Mouse (Mus musculus) liver, embryonic 11.5 days (tissue): ENCODE measurements around the gene AI481877. TPM values are rescaled to one million over a fixed set of nuclear protein-coding genes. Genes with fewer than 3 reads are reported as not detected.

Source experiments
- ATAC-seq: fragments of 200-750 bp; cut with Nextera tagmentation; replicated peaks from 2 replicates; pipeline ENCODE4 v1.8.0; 2017; ENCODE audit warnings: moderate number of reproducible peaks, mild to moderate bottlenecking, moderate TSS enrichment, moderate library complexity; ENCODE audit not compliant: low FRiP score
- DNase-seq: peaks from one replicate; pipeline ENCODE4 v3.0.0-alpha.2; 2017; ENCODE audit warnings: low spot score
- H3K27ac ChIP-seq: fragments of 300-500 bp; sonication (generic); 2 replicates; pipeline ENCODE4 v1.5.1; 2014; ENCODE audit warnings: mild to moderate bottlenecking, low read depth, low read length, control low read depth
- H3K27me3 ChIP-seq: fragments of 300-500 bp; sonication (generic); replicated peaks from 2 replicates; pipeline ENCODE4 v1.6.1; 2014; ENCODE audit warnings: low read length, mixed read lengths; ENCODE audit not compliant: control insufficient read depth, insufficient read depth
- H3K36me3 ChIP-seq: fragments of 300-500 bp; sonication (generic); 2 replicates; pipeline ENCODE4 v1.6.1; 2014; ENCODE audit warnings: mild to moderate bottlenecking, low read length, moderate library complexity, mixed read lengths; ENCODE audit not compliant: control insufficient read depth, insufficient read depth
- H3K4me1 ChIP-seq: fragments of 300-500 bp; sonication (generic); replicated peaks from 2 replicates; pipeline ENCODE4 v1.6.1; 2014; ENCODE audit warnings: low read length, mixed read lengths; ENCODE audit not compliant: control insufficient read depth, insufficient read depth
- H3K4me2 ChIP-seq: fragments of 300-500 bp; sonication (generic); 2 replicates; pipeline ENCODE4 v1.6.1; 2014; ENCODE audit warnings: mild to moderate bottlenecking, control low read depth, moderate library complexity
- H3K4me3 ChIP-seq: fragments of 300-500 bp; sonication (generic); 2 replicates; pipeline ENCODE4 v1.5.1; 2014; ENCODE audit warnings: low read depth, low read length, control low read depth
- H3K9ac ChIP-seq: fragments of 300-500 bp; sonication (generic); 2 replicates; pipeline ENCODE4 v1.6.1; 2014; ENCODE audit warnings: low read depth, low read length, control low read depth
- H3K9me3 ChIP-seq: fragments of 300-500 bp; sonication (generic); 2 replicates; pipeline ENCODE4 v1.6.1; 2016; ENCODE audit warnings: low read length, inconsistent platforms, mixed read lengths; ENCODE audit not compliant: control insufficient read depth
- WGBS: fragments of 180-500 bp; shearing (Covaris S2); extraction: QIAGEN DNeasy Blood & Tissue Kit; methylation state at CpG from one replicate; pipeline ENCODE4 v1.1.7; 2014; 5-methylcytosine and 5-hydroxymethylcytosine counted together
- polyA plus RNA-seq: library from polyadenylated mRNA; unstranded; fragments of >200 nt; fragmentation: Nextera tagmentation; extraction: Ambion mirVana; gene quantifications from 2 replicates; pipeline ENCODE4 v1.2.1, GENCODE M21; 2014

Gene AI481877
- polyA plus RNA-seq, 1 experiment from 2014 or later, result not detected

DNA sequence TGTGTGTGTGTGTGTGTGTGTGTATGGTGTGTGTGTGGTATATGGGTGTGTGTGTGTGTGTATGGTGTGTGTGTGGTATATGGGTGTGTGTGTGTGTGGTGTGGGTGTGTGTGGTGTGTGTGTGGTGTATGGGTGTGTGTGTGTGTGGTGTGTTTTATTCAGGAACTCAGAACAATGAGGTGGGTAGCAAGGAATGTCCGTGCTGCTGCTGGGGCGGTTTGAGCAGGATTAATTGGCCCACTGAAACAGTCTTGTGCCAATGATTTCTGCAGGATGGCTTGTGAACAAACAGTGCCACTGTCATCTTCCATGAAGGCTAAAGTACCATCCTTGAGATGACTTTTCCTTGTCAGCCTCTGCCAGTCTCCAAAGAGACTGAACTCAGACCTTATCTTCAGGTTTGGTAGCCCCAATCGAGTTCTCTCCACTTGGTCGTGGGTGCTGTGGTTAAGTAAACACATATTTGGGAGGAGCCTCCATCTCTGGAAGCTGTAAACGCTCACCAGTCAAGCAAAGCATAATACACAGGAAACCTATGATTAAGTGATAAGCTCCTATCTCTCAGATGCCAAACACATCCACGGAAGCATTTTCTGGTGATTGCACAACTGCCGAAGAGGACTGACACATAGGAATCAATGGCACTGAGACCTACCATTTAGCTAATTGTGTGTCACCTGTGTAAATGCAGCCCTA is 18.3 kb upstream of the AI481877 start:
- H3K9me3 ChIP-seq, result no peaks in the 10 kb centered on the region
- no peak overlapping the region for H3K9ac ChIP-seq
- no peak overlapping the region for H3K4me3 ChIP-seq
- ATAC-seq (peak; percentile 83), DNase-seq (no peak)
- WGBS, result 24% methylated on average over 7 of the region's 7 CpGs
- H3K27me3 ChIP-seq, result no peaks in the 10 kb centered on the region
- no peaks in the 10 kb centered on the region for H3K36me3 ChIP-seq
- peak overlapping the region; percentile 68; the same call in 1 of the 2 replicates for H3K27ac ChIP-seq
- peak overlapping the region; percentile 47 for H3K4me2 ChIP-seq
- H3K4me1 ChIP-seq, result peaks cover 23% of the 10 kb centered on the region

GRCm38 (mm10) chr4:59151953-59152352 is 13.2 kb upstream of the AI481877 start:
- Histone ChIP-seq H3K9ac (no peak overlapping the region), H3K4me2 (no peak overlapping the region), H3K27ac (no peak overlapping the region), H3K36me3 (no peaks in the 10 kb centered on the region), H3K9me3 (no peaks in the 10 kb centered on the region), H3K4me3 (no peak overlapping the region), H3K27me3 (no peaks in the 10 kb centered on the region), H3K4me1 (peaks cover 14% of the 10 kb centered on the region)
- ATAC-seq (no peak), DNase-seq (no peak)
- WGBS, result 50% methylated on average over 1 of the region's 1 CpGs

- Histone ChIP-seq H3K27ac (no peak overlapping the region), H3K36me3 (no peaks in the 10 kb centered on the region), H3K4me1 (peaks cover 11% of the 10 kb centered on the region), H3K9ac (no peak overlapping the region), H3K4me2 (no peak overlapping the region), H3K9me3 (no peaks in the 10 kb centered on the region), H3K27me3 (no peaks in the 10 kb centered on the region), H3K4me3 (no peak overlapping the region)
- ATAC-seq (no peak), DNase-seq (no peak)
- WGBS, result 31% methylated on average over 5 of the region's 5 CpGs
Observed at GRCm38 (mm10) chr4:59150907-59151306, 12.1 kb upstream of the AI481877 start.

DNA sequence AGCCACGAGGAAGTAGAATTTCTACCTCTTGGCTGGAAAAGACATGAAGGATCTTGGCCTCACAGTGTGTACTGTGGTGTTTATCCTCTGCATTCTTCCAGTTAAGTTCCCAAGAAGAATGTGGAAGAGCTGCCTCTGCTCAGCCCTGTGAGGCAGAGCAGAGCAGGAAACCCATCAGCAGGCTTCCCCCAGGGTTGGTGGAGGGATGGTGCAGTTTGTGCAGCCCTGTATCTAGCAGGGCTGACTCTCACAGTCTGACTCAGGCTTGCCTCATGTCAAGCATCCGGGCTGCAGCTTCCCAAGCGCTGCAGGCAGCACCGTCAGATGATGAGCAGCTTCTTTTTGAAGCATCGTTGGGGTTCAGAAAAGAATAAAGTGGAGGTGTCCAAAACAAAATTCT is 10.3 kb upstream of the AI481877 start:
- Histone ChIP-seq H3K27me3 (no peaks in the 10 kb centered on the region), H3K4me3 (no peak overlapping the region), H3K36me3 (no peaks in the 10 kb centered on the region), H3K4me2 (no peak overlapping the region), H3K27ac (no peak overlapping the region), H3K9me3 (no peaks in the 10 kb centered on the region), H3K9ac (no peak overlapping the region), H3K4me1 (peaks cover 6% of the 10 kb centered on the region; the same call in 1 of the 2 replicates)
- DNase-seq, result no peak
- WGBS, result 55% methylated on average over 5 of the region's 5 CpGs
- no peak for ATAC-seq

GRCm38 (mm10) chr4:59128935-59129334 is 9.8 kb downstream of the AI481877 start:
- Histone ChIP-seq H3K4me1 (no peaks in the 10 kb centered on the region), H3K27me3 (no peaks in the 10 kb centered on the region)
- ATAC-seq, result no peak

GRCm38 (mm10) chr4:59125053-59125452 is 13.7 kb downstream of the AI481877 start:
- Histone ChIP-seq H3K4me2 (no peak overlapping the region), H3K9me3 (no peaks in the 10 kb centered on the region), H3K4me3 (no peak overlapping the region), H3K27me3 (no peaks in the 10 kb centered on the region), H3K9ac (no peak overlapping the region), H3K4me1 (no peaks in the 10 kb centered on the region), H3K27ac (no peak overlapping the region), H3K36me3 (no peaks in the 10 kb centered on the region)
- no peak for DNase-seq
- no peak for ATAC-seq
- WGBS, result 78% methylated on average over 1 of the region's 1 CpGs

More at GRCm38 (mm10) chr4:59128935-59129334, 9.8 kb downstream of the AI481877 start:
- no peak overlapping the region for H3K4me3 ChIP-seq
- no peak overlapping the region for H3K9ac ChIP-seq
- DNase-seq, result no peak
- no peak overlapping the region for H3K4me2 ChIP-seq
- no peaks in the 10 kb centered on the region for H3K36me3 ChIP-seq
- WGBS, result 76% methylated on average over 4 of the region's 4 CpGs
- H3K27ac ChIP-seq, result no peak overlapping the region
- H3K9me3 ChIP-seq, result no peaks in the 10 kb centered on the region

- no peak for DNase-seq
- no peak overlapping the region for H3K27ac ChIP-seq
- ATAC-seq, result no peak
- H3K4me2 ChIP-seq, result no peak overlapping the region
- H3K4me1 ChIP-seq, result no peaks in the 10 kb centered on the region
- H3K27me3 ChIP-seq, result no peaks in the 10 kb centered on the region
- no peak overlapping the region for H3K4me3 ChIP-seq
- no peak overlapping the region for H3K9ac ChIP-seq
- no peaks in the 10 kb centered on the region for H3K9me3 ChIP-seq
- no peaks in the 10 kb centered on the region for H3K36me3 ChIP-seq
Observed at GRCm38 (mm10) chr4:59123557-59123956, 15.2 kb downstream of the AI481877 start.

DNA sequence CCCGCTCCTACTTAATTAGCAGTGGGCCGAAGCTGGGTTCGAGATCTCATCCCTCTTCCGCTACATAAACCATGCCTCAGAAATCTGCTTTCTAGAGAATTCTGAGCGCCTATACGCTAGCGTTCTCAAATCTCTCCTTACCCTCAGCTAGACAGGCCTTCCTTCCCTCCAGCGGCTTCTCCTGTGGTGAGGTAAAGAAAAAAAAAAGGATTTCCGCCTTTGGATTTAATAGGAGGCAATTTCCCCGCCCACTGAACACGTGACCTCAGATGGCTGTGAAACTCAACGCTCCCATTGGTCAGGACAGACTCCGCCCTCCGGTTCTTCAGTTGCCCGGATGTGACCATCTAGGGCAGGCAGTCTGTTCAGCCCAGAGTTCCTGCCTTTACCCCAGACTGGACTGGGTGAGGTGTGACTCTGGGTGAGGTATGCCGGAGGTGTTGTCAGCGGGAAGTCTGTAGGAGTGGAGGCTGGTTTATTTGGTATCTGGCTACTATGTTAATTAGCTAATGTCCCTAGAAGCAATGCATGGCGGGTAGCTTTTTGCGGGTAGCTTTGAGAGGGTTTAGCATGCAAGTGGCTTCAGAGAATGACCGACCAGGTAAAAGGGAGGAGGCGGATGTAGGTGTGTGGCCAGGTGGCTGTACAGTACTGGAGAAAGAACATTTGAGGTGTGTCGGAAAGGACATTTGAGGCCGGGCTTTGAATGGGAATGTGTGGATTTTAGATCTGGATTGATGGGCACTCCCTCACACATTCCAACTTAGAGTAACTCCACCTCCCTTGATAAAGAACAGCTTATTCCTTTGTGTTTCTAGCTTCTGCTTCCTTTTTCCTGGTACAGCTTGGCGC is 20.9 kb downstream of the AI481877 start:
- DNase-seq (no peak), ATAC-seq (no peak)
- no peaks in the 10 kb centered on the region for H3K9me3 ChIP-seq
- 91% methylated on average over 24 of the region's 24 CpGs for WGBS
- no peak overlapping the region for H3K9ac ChIP-seq
- H3K4me3 ChIP-seq, result no peak overlapping the region
- no peak overlapping the region for H3K27ac ChIP-seq
- H3K4me2 ChIP-seq, result no peak overlapping the region
- H3K27me3 ChIP-seq, result no peaks in the 10 kb centered on the region
- no peaks in the 10 kb centered on the region for H3K4me1 ChIP-seq
- H3K36me3 ChIP-seq, result no peaks in the 10 kb centered on the region
